Mouse (Mus musculus) cerebellum, postnatal 14 days (tissue): ENCODE results near the gene Rpl24.
A peak's percentile ranks its signal among the peaks of the same experiment; 100 is the strongest.
"Not testable (repeated sequence)": the region's sequence is repeated elsewhere in the genome, so short reads cannot be mapped to it uniquely, and the experiment has no call there.

Source experiments
- DNase-seq, 2 experiments: peaks; one replicate each; pipeline ENCODE4 v3.0.0; 2021; ENCODE audit warnings: mixed read lengths in 2 of 2

Gene Rpl24

DNA sequence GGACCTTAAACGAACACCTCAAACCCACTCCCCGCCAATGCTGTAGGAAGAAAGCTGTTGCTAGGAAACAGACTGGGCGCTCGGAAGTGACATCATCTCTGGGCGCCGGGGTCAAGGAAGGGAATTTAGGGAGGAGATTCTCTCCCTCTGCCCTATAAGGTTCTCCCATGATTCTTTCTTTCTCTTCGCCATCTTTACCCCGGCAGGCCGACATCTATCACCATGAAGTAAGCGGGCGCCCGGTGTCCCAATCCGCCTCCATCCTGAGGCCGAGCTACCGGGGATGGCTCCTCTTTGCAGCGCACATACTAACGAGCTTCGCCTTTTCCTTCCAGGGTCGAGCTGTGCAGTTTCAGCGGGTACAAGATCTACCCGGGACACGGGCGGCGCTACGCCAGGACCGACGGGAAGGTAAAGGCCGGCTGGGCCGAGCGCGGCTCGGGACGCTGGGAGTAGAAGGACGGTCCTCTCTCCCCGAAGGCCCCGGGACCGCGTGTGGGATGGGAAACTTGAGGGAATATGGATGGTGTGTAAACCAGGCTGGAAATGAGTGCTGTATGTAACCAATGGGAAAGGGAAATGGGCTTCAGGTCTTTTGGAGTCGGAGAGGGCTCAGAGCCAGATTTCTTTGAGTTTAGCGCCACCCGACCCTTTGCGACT is at the start of gene Rpl24:
Gene Rpl24 (plus strand): TSS at position 64 of the 660 bp plus-strand sequence.
- peak; percentile 97 for DNase-seq

DNA sequence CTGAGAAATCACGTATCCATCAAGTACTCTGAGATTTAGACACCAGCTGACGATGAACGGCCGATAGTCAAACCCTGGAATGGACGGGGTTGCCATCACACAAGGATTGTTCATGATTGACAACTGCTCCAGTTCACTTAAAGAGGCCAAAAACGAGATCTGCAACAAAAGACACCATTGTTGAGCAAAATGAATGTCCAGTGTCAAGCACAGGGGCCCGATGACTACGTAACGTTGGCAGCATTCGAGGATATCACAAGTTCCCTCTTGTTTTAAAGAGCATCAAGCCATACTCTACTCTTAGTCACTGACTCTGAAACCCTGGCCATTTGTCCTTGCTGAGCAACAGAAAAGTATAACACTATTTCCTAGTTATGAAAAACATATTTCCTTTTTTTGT is 44.0 kb upstream of the Rpl24 start:
- DNase-seq: no peak

DNA sequence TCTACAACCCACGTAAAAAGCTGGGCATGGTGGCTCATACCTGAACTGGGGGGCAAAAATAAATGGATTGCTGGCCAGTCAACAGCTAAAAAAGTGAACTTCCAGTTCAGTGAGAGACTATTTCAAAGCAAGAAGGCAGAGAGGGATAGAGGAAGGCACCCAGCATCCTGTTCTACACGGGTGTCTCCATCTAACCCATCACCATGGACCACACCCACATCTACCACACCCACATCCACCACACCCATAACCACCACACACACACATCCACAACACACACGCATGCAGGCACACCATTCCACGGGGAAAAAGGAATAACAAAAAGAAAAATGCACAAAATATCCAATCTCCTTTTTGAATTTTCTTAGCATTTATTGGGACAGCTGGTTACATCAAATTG is 42.1 kb upstream of the Rpl24 start:
- DNase-seq: no peak

DNA sequence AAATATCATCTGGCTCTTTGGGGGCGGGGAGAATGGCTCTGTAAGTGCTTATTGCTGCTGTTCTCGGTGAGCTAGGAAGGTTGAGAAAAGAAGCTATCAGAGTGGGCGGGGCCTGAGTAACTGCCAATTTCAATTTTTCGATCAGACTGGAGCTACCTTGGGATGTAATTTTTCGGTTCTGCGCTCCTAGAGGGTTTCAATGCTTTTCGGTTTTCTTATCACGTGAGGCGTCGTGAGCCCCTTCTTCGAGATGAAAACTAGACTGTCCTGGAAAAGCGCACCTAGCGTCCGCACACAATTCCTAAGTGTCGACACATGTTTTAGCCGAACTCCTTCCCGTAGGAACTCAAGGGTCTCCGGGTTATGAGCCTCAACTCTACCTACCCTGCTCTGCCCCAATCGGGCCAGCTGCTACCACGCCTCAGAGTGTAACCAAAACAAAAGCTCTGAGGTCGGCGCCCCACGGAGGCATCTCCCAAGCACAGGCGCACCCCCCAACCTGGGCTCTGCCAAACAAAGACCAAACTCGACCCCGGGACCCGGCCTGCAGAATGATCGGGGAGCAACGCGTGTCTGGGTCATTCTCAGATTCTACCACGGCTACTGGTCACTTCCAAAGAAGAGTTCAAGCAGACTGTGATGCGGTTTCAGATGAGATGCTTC is 32.3 kb upstream of the Rpl24 start:
- DNase-seq: peak; percentile 60 to 66

DNA sequence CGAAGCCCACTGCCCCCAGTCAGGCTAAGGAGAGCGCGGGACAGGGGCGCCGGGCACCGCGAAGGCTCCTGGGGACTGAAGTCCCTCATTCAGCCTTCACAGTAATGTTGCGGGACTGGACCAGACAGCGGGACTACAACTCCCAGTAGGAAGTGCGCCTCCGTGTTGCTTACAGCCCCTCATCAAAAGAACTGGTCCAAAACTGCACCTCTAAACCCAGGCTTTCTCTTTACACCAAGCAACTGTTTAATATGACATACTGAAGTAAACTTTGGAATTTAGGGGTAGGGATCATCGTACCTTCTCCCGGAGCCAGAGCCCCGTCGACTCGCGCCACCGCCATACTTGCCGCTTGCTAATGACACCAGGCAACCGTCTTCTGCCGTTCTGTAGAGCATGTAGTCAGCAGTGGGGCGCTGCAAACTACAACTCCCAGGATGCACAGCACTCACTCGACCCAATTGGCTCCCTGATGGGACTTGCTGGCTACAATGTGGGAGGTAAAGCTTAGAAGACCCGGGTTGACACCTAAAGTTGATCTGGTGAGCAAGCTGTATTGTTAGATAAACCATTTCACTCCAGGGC is 31.5 kb upstream of the Rpl24 start, which contains the start of gene Cep97:
Gene Cep97 (minus strand): TSS at position 403 of the 585 bp plus-strand sequence.
- peak; percentile 88 to 93 for DNase-seq

DNA sequence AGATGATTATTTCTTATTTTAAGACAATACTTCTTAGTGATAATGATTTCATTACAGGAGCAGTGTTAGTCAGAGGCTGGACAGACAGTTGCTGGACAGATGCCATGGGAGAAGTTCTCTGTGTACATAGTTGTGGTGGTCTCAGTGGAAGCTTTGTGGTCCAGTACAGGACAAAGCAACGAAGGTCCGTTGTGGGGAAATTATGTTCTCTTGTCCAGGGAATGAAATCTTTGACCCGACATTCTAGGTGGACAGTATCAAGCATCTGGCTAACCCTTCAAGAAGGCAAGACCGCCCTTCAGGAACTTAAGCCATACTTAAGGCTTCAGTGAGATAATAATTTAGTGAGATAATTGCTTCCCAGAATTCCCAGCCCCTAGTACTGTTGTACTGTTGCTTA is 27.3 kb upstream of the Rpl24 start:
- no peak for DNase-seq

DNA sequence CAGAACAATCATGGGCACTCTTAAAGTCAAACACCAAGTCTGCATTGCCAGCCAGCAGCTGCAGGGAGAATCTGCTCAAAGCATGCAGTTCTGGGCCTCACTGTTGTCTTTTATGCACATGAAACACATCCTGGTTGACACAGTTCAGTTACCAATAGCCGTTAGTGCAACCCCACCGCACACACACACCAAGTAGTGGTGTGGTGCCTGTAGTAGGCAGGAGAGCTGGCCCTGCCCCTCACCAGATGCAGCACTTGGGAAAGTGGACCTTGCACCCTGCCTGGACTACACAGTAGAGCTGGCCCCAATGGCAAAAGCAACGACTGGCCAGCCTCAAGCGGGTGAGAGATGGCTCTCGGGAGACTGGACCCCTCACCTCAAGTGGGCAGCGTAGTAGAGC is 26.4 kb upstream of the Rpl24 start:
- no peak for DNase-seq

DNA sequence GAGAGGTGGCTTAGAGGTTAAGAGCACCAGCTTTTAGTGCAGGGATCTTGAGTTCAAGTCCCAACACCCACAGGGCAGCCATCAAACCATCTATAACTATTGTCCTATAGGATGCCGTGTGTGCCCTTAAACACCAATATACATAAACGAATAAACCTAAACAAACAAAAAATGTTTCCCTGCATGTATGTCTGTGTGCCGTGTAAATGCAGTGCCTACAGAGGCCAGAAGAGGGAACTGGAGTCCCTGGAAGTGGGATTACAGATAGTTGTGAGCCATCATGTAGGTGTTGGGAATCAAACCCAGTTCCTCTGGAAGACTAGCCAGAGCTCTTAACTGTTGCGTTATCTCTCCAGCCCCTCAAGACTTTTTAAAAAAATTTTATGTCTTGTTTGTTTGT is 25.3 kb upstream of the Rpl24 start:
- no peak for DNase-seq

DNA sequence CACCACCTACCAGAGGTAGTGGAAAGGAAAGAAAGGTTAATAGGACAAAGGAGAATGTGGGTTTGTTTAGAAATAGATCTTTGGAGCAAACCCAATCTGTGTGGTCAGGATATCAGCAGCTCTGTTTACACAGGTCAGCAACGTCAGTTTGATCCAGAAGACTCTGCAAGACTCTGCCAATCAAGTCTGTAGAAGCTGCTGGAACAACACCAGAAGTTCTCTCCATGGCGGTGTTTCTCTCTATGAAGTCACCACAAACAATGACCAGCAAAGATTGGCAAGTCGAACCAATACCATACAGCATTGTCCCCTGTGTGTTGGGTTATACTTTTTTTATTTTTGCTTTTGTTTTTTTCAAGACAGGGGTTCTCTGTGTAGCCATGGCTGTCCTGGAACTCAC is 18.8 kb upstream of the Rpl24 start:
- DNase-seq: no peak

DNA sequence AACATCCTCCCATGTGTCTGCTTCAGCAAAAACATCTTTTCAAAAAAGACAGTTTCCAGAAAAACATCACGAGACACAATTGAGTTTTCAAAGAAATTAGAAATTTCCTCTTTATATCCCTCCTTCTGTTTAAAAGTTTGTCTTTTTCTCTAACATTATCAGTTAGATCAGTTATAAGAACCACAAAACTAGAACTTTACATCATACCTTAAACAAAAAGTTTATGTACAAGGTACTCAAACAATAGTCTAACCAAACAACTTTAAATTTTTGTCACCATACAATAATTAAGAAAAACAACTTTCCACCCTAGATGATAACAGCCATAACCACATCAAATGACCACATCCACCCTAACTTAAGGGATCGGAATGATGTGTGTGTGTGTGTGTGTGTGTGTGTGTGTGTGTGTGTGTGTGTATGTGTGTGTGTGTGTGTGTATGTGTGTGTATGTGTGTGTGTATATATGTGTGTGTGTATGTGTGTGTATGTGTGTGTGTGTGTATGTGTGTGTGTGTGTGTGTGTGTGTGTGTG is 18.1 kb upstream of the Rpl24 start:
- not testable (repeated sequence) for DNase-seq

DNA sequence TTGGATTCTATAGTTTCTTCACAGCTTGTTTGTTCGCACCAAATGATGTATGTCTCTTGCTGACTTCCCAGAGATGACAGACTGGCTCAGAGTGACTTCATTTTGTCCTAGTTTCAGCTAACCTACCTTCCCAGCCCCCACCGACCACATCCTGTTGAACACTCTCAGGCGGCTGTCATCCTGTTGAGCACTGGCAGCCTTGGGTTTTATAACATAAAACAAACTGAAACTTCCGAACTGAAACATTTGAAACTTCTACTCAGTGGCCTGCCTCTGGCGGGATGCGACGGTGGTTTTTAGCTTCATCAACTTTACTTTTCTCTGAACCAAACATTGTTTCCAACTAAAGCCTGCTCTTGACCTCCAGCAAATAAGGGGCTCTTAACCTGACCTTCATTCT is 17.1 kb upstream of the Rpl24 start:
- DNase-seq: no peak

DNA sequence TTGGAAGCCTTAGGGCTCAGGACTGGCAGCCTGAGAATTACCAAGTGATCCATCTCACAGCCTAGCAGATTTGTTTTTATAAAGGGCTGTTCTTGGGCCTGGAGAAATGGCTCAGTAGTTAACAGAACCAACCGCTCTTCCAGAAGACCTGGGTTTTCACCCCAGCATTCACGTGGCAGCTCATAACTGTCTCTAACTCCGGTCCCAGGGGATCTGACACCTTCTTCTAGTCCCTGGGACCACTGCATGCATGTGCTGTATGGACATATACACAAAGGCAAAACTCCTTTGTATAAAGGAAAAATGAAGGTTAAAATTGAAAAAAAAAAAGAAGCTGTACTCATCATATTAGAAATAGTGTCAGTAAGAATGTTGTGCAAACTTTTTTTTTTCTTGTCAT is 15.6 kb upstream of the Rpl24 start:
- no peak for DNase-seq

DNA sequence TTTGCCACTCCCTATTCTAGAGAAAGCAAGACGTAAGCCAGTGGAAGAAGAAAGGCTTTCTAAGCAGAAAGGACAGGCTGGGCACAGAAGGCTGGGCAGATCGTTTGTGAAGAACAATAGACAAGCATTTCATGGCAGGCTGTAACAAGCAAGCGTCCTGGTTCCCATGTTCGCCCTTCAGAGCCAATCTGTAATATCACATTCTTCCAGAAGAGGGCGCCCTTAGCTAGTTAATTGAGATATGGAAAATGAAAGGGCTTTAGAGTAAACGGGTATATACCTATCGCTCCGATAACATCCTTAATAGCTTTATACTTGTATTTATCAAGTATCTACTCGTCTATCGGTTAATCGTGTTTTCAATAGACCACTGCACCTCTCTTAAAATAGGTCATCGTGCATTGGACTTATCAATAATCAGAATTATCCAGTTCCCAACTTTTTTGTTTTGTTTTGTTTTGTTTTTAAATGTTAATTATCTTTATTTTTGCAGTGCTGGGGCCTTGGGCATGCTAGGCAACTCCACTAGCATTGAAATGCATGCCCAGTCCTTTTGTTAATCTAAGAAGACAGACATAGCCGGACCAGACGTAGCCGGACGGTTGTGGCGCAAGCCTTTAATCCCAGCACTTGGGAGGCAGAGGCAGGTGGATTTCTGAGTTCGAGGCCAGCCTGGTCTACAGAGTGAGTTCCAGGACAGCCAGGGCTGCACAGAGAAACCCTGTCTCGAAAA is 15.0 kb upstream of the Rpl24 start:
- peak; percentile 88 to 90 for DNase-seq

DNA sequence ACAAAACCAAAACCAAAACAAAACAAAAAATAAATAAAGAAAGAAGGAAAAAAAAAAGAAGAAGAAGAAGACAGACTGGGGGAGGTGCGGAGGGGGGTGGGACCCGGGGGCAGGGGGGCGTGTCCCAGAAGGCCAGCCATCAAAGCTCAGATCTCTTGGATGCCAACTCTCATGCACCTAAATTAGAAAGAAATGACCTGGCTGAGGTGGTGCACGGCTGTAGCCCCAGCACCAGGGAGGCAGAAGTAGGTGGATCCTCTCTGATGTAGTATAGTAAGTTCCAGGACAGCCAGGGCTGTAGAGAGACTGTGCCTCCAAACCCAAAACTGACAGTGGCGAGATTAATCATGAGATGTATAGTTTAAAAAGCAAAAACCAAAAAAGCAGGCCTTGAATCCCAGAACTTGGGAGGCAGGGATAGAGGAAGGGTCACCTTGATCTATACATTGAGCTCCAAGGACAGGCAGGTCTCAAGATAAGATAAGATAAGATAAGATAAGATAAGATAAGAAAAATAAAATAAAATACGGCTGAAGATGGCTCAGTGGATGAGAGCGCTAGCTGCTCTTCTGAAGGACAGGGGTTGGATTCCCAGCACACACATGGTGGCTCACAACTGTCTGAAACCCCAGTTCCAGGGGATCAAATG is 14.3 kb upstream of the Rpl24 start:
- no peak for DNase-seq

DNA sequence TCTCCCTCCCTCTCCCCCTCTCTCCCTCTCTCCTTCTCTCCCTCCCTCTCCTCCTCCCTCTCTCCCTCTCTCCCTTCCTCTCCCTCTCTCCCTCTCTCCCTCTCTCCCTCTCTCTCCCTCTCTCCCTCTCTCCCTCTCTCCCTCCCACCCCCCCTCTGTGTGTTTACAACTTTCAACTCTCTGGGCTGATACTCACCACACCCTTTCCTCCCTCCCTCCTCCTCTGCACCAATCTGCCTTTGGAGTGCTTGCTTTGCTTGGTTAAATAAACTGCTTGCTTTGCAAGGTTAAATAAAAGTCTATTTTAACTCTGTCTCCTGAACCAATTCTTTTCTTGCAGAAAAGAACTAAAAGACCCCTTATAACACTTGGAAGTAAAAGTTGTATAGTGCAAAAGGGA is 13.3 kb upstream of the Rpl24 start:
- DNase-seq: no peak

DNA sequence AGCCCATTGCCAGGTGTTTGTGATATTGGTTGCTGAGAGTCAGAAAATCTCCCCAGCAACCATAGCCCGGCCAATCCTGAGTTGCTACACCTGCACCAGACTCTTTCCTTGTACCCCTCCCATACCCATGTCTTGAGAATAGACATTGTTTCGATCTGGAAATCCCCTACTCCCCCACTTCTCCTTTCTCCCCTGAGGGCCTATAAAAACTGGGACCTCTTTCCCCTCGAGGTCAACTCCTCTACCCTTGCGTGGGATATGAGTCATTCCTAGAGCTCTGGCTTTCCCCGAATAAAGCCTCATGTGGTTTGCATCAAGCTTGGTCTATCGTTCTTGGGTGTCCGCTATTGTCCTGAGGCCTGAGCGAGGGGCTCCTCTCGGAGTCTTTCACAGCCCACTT is 11.9 kb upstream of the Rpl24 start:
- not testable (repeated sequence) for DNase-seq

DNA sequence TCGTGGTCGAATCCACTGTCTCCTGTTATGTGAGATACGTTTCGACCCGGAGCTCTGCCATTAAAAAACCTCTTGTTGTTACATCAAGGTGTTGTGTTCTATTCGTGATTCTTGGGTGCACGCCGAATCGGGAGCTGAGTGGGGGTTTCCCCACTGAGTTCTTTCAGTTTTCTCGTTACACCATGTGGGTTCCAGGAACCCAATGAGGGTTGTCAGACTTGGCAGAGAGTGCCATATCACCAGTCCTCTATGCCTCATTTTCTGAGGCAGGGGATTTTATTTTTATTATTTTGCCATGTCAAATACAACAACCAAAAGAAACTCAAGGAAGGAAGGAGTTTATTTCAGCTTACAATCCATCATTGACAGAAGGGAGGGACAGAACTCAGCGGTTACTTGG is 3.0 kb upstream of the Rpl24 start:
- DNase-seq: not testable (repeated sequence)

DNA sequence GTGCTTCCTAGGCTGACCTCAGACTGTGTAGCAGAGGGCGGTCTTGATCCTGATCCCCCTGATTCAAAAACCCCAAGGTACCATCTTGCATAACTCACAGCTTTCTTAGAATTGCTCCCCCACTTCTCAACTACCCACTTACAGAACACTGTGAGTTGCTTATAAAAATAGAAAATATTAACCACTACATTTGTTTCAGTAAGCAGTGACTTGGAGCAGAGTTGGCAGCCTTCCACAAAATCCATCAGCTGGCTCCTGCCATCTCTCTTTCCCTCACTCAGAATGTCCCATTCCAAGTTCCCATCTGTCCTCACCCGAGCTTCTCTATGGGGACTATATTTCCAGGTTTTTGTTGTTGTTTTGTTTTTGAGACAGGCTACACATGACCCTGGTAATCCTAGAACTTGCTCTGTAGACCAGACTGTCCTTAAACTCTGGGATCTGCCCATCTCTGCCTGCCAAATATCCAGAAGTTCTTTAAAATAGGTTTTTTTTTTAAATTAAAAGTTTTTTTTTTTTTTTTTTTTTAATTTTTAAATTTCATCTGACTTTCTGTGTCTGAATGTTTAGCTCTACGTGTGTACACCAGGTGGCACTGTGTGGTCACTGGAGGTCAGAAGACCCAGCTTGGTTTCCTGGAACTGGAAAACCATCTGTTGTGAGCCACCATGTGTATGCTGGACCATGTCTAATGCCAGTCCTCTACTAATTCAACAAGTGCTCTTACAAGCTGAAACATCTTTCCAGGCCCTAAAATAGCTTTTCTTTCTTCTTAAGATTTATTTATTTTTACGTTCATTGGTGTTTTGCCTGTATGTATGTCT is 1.7 kb upstream of the Rpl24 start:
- DNase-seq: peak; percentile 43 to 48

DNA sequence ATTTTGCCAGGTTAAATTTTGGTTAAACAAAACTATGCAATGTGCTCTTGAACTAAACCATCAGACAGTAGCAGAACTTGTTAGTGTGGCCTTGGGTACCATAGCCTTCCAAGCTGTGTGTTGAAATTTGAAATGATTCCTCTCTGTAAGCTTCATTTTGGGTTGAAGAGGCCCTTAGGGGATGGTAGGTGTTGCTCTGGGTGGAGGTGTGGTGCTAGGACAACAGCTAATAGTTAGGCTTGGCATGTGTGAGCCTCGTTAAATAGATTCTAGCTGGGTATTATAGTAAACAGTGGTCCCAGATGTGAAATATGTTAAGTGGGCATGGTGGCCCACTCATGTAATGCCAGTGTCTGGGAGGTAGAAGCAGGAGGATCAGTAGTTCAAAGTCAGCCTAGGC is 1.1 kb downstream of the Rpl24 start:
- DNase-seq: no peak

DNA sequence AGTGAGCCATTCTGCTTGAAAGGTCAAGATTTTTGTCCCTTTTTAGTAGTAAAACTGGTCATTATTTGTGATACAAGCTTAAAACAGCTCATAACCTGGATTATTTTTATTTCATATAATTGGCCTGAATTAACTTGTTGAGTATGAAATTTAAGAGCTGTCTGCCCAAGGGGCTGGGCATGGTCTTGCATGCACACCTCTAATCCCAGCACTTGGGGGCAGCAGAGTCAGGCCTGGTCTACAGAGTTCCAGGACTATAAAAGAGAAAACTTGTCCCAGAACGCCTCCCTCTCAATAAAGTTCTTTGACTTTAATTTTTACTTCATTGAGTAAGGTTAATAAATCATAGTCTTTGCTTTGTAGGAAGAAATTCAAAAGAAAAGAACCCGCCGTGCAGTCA is 3.1 kb downstream of the Rpl24 start:
- DNase-seq: peak; percentile 52 to 67

DNA sequence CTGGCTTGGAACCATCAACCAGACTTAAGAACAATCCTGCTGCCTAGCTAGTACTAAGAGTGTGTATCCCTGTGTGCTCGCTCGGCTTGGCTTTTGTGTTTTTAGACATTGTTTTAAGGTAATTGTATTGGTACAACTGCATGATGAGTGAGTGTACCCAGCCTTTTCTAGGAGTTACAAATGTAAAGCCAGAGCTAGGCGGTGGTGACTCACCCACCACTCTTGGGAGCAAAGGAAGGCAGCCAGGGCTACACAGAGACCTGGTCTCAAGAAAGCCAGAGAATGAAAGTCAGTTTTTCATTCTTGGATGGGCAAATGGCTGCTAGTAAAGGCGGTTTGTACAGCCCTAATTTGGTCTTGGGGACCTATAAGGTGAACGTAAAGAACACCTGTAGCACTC is 4.3 kb downstream of the Rpl24 start:
- no peak for DNase-seq
